Mouse (Mus musculus) C2C12 (cell line): ENCODE measurements around the gene Wwp2.

Source experiments
- CTCF ChIP-seq: IDR thresholded peaks from one replicate; pipeline ENCODE4 v1.5.1; 2011; ENCODE audit not compliant: control insufficient read depth, insufficient read depth, insufficient read length
- MAX ChIP-seq: IDR thresholded peaks from one replicate; pipeline ENCODE4 v1.6.1; 2011; ENCODE audit warnings: mild to moderate bottlenecking, control low read depth
- MYOD1 ChIP-seq: IDR thresholded peaks from one replicate; pipeline ENCODE4 v1.6.1; 2011; ENCODE audit warnings: low read depth; ENCODE audit not compliant: control insufficient read depth, insufficient read length
- USF1 ChIP-seq: IDR thresholded peaks from one replicate; pipeline ENCODE4 v1.6.1; 2011; ENCODE audit warnings: low read depth, mild to moderate bottlenecking, control low read depth, moderate library complexity

GRCm38 (mm10) chr8:107497708-107498107 lies 61.5 kb downstream of the Wwp2 start:
- no peak for TF ChIP-seq CTCF
- TF ChIP-seq MAX: no peak
- no peak for TF ChIP-seq MYOD1
- TF ChIP-seq USF1: no peak
